Mouse (Mus musculus) forebrain, embryonic 12.5 days (tissue): ENCODE measurements around the gene Dgkg. TPM values are rescaled to one million over a fixed set of nuclear protein-coding genes. Genes with fewer than 3 reads are reported as not detected.

Experiments used
- ATAC-seq: fragments of 200-750 bp; cut with Nextera tagmentation; 2 replicates; pipeline ENCODE4 v1.8.0; 2017; ENCODE audit warnings: moderate TSS enrichment; ENCODE audit not compliant: low FRiP score
- H3K27ac ChIP-seq: fragments of 300-500 bp; sonication (generic); 2 replicates; pipeline ENCODE4 v1.5.1; 2016; ENCODE audit warnings: mild to moderate bottlenecking
- H3K27me3 ChIP-seq: fragments of 300-500 bp; sonication (generic); 2 replicates; pipeline ENCODE4 v1.6.1; 2016; ENCODE audit warnings: mild to moderate bottlenecking
- H3K36me3 ChIP-seq: fragments of 300-500 bp; sonication (generic); replicated peaks from 2 replicates; pipeline ENCODE4 v1.6.1; 2016; ENCODE audit warnings: mild to moderate bottlenecking
- H3K4me1 ChIP-seq: fragments of 300-500 bp; sonication (generic); 2 replicates; pipeline ENCODE4 v1.6.1; 2016
- H3K4me2 ChIP-seq: fragments of 300-500 bp; sonication (generic); 2 replicates; pipeline ENCODE4 v1.6.1; 2016; ENCODE audit warnings: mild to moderate bottlenecking, moderate library complexity
- H3K4me3 ChIP-seq: fragments of 300-500 bp; sonication (generic); replicated peaks from 2 replicates; pipeline ENCODE4 v1.5.1; 2016; ENCODE audit warnings: mild to moderate bottlenecking
- H3K9ac ChIP-seq: fragments of 300-500 bp; sonication (generic); 2 replicates; pipeline ENCODE4 v1.6.1; 2016; ENCODE audit warnings: mild to moderate bottlenecking
- H3K9me3 ChIP-seq: fragments of 300-500 bp; sonication (generic); 2 replicates; pipeline ENCODE4 v1.6.1; 2016
- WGBS: fragments of 180-500 bp; shearing (Covaris S2); methylation state at CpG from one replicate; pipeline ENCODE4 v1.1.7; 2016; 5-methylcytosine and 5-hydroxymethylcytosine counted together
- polyA plus RNA-seq: library from polyadenylated mRNA; unstranded; fragments of >200 nt; fragmentation: Nextera tagmentation; extraction: Ambion mirVana; gene quantifications from 2 replicates; pipeline ENCODE4 v1.2.1, GENCODE M21; 2016

Gene Dgkg
- polyA plus RNA-seq, 1 experiment from 2014 or later, result 0.17 TPM

DNA sequence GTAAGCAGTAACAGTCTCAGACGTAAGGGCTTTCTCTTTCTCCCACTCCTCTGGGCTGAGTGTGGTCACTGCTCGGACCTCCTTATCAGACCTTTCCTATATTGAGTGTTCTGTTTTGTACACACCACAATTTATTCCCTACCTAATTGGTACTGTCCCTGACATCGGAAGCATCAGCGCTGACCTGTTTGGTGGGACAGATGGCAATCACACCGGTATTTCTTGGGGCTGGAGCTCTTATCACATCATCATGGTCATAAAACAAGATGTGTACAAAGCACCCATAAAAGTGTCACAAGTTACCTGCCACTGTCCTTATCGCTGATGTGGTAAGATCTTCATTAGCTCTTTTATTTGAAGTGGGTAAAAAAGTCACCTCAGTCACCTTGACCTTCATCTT, 155.2 kb downstream of the Dgkg start:
- no peak overlapping the region for H3K27ac ChIP-seq
- no peaks in the 10 kb centered on the region for H3K4me1 ChIP-seq
- H3K9me3 ChIP-seq, result no peaks in the 10 kb centered on the region
- no peaks in the 10 kb centered on the region for H3K27me3 ChIP-seq
- H3K4me2 ChIP-seq, result no peak overlapping the region
- no peak overlapping the region for H3K4me3 ChIP-seq
- WGBS, result 96% methylated on average over 6 of the region's 6 CpGs
- no peak for ATAC-seq
- H3K9ac ChIP-seq, result no peak overlapping the region
- H3K36me3 ChIP-seq, result no peaks in the 10 kb centered on the region

DNA sequence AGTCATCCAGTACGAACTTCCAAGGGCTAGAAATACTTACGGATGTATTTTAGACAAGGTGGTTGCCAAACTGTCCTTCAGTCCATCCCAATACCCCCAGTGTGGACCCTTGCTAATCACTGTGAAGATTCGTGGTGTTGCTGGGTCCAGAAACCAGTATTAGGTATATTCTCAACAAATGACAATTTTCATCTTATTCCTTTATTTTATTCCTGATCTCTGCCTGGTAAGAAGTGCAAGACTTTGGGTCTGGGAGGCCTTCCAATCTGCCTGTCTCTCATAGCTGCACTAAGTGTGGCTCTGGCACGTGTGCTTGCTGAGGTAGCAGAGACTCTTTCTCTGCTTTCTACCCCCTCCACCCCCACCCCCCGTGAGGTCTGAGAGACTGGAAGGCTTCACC, 156.5 kb downstream of the Dgkg start:
- no peaks in the 10 kb centered on the region for H3K4me1 ChIP-seq
- no peak overlapping the region for H3K4me3 ChIP-seq
- H3K4me2 ChIP-seq, result no peak overlapping the region
- H3K27ac ChIP-seq, result no peak overlapping the region
- H3K9me3 ChIP-seq, result no peaks in the 10 kb centered on the region
- ATAC-seq, result no peak
- WGBS, result 76% methylated on average over 5 of the region's 5 CpGs
- H3K27me3 ChIP-seq, result no peaks in the 10 kb centered on the region
- H3K36me3 ChIP-seq, result no peaks in the 10 kb centered on the region
- H3K9ac ChIP-seq, result no peak overlapping the region

- 88% methylated on average over 5 of the region's 5 CpGs for WGBS
- no peaks in the 10 kb centered on the region for H3K9me3 ChIP-seq
- no peaks in the 10 kb centered on the region for H3K27me3 ChIP-seq
- no peak overlapping the region for H3K27ac ChIP-seq
- no peak overlapping the region for H3K4me2 ChIP-seq
- H3K4me1 ChIP-seq, result no peaks in the 10 kb centered on the region
- no peak overlapping the region for H3K4me3 ChIP-seq
- H3K36me3 ChIP-seq, result no peaks in the 10 kb centered on the region
- no peak for ATAC-seq
- no peak overlapping the region for H3K9ac ChIP-seq
These were observed 157.1 kb downstream of the Dgkg start for GRCm38 (mm10) chr16:22499951-22500350.

GRCm38 (mm10) chr16:22499447-22499846, 157.6 kb downstream of the Dgkg start:
- no peak for ATAC-seq
- Histone ChIP-seq H3K4me3 (no peak overlapping the region), H3K9me3 (no peaks in the 10 kb centered on the region), H3K4me2 (no peak overlapping the region), H3K27me3 (no peaks in the 10 kb centered on the region), H3K36me3 (no peaks in the 10 kb centered on the region), H3K9ac (no peak overlapping the region), H3K27ac (no peak overlapping the region), H3K4me1 (no peaks in the 10 kb centered on the region)
- 88% methylated on average over 3 of the region's 3 CpGs for WGBS

DNA sequence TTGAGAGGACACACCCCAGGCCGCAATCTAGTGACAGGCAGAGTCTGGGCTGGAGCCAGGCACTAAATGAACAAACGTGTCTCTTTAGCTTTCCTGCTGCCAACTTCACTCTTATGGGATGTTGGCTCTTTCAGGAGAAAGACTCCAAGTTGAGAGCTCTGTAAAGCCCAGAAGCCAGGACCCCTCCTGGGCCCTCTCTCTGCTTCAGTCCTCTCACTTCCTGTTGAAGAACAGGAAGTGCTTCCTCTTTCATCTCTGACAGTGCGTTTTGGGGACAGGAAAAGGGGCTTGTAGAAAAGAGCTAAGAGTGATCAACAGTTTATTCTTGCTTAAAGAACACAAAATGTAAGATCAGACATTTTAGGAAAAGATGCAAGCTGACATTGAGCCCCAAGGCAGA, 159.0 kb downstream of the Dgkg start:
- H3K9ac ChIP-seq, result no peak overlapping the region
- H3K4me1 ChIP-seq, result no peaks in the 10 kb centered on the region
- WGBS, result 77% methylated on average over 3 of the region's 3 CpGs
- H3K36me3 ChIP-seq, result no peaks in the 10 kb centered on the region
- no peaks in the 10 kb centered on the region for H3K27me3 ChIP-seq
- H3K4me2 ChIP-seq, result no peak overlapping the region
- H3K27ac ChIP-seq, result no peak overlapping the region
- no peaks in the 10 kb centered on the region for H3K9me3 ChIP-seq
- no peak for ATAC-seq
- H3K4me3 ChIP-seq, result no peak overlapping the region

DNA sequence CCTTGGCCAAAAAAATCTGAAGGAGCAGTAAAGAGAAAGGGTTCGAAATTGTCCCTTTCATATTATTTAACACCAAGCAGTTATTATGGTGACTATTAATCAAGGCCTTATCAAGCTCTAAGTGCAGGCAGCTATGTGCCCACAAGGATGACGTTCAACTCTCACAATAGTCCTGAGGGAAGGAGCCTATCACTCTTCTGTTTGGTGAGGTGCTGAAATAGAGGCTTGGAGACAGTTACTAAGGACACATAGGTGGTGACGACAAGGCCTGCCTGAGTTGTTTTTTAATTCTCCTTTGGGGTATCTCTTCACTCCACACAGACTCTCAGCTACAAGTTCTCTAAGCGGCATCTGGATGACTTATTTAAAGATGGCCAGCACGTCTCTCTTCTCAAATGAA, 161.8 kb downstream of the Dgkg start:
- WGBS, result 88% methylated on average over 5 of the region's 5 CpGs
- H3K36me3 ChIP-seq, result no peaks in the 10 kb centered on the region

DNA sequence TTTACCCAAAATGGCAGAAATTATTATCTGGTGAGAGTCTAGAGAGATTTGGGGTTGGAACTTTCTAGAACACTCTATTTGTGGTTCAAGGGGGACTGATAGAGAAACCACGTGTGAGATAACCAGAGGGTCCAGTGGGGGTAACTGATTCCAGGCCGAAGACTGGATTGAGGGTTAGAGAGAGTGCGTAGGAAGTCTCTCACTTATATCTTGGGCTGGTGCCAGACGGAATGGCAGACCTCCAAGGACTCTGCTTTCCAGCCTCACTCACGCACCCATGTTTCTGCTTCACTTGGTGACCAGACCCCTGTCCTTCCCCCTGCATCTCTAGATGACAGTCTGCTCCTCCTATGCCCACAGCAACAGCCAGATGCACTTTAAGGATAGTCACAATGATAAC, 162.2 kb downstream of the Dgkg start:
- Histone ChIP-seq H3K9ac (no peak overlapping the region), H3K36me3 (no peaks in the 10 kb centered on the region), H3K4me1 (no peaks in the 10 kb centered on the region), H3K9me3 (no peaks in the 10 kb centered on the region), H3K27me3 (no peaks in the 10 kb centered on the region), H3K4me3 (no peak overlapping the region), H3K27ac (no peak overlapping the region), H3K4me2 (no peak overlapping the region)
- 87% methylated on average over 5 of the region's 5 CpGs for WGBS
- no peak for ATAC-seq

More for the DNA sequence above, 161.8 kb downstream of the Dgkg start:
- Histone ChIP-seq H3K27ac (no peak overlapping the region), H3K4me2 (no peak overlapping the region), H3K9ac (no peak overlapping the region), H3K27me3 (no peaks in the 10 kb centered on the region), H3K4me3 (no peak overlapping the region), H3K9me3 (no peaks in the 10 kb centered on the region), H3K4me1 (no peaks in the 10 kb centered on the region)
- ATAC-seq, result no peak

DNA sequence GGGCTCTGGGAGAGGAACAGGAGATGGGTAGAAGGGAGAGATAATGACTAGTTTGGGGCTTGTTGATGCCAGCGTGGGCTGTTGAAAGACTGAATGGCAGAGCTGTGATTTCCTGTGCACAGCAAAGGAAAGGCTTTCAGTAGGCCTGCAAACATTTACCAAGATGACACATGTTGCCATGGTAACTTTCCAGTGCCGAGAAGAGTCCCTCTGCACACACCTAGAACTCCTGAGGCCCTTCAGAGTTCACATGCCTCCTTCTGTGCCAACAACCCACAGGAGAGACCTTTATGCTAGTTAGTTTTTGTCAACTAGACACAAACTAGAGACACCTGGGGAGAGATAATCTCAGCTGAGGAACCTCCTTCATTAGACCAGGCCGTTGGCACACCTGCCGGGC, 163.6 kb downstream of the Dgkg start:
- 75% methylated on average over 4 of the region's 4 CpGs for WGBS
- no peak overlapping the region for H3K4me3 ChIP-seq
- no peak overlapping the region for H3K9ac ChIP-seq
- no peak overlapping the region for H3K27ac ChIP-seq
- H3K27me3 ChIP-seq, result no peaks in the 10 kb centered on the region
- H3K4me1 ChIP-seq, result no peaks in the 10 kb centered on the region
- H3K36me3 ChIP-seq, result no peaks in the 10 kb centered on the region
- H3K4me2 ChIP-seq, result no peak overlapping the region
- no peak for ATAC-seq
- no peaks in the 10 kb centered on the region for H3K9me3 ChIP-seq

- H3K36me3 ChIP-seq, result no peaks in the 10 kb centered on the region
- no peaks in the 10 kb centered on the region for H3K9me3 ChIP-seq
- no peak for ATAC-seq
- H3K27ac ChIP-seq, result no peak overlapping the region
- H3K27me3 ChIP-seq, result no peaks in the 10 kb centered on the region
- no peak overlapping the region for H3K4me2 ChIP-seq
- H3K4me3 ChIP-seq, result no peak overlapping the region
- no peak overlapping the region for H3K9ac ChIP-seq
- H3K4me1 ChIP-seq, result no peaks in the 10 kb centered on the region
- 84% methylated on average over 9 of the region's 9 CpGs for WGBS
These were observed 165.4 kb downstream of the Dgkg start for GRCm38 (mm10) chr16:22491446-22492166.

DNA sequence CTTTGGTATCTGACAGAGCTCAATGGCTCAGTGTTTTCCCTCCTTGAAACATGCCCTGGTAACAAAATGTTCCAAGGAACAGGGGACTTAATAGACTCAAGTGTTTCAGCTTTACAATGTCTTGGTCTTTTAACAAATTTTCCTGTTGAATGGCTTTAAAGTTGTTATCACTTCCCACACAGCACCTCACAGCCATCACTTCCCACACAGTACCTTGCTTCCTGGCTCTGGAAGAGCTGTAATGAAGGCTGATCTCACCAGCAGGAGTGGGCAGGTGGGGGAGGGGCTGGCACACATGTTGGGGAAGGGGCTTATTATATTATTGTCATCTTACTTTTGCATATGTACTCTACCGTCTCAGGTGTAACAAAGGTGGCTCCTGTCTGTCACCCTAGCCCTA, 173.1 kb downstream of the Dgkg start:
- no peaks in the 10 kb centered on the region for H3K36me3 ChIP-seq
- no peaks in the 10 kb centered on the region for H3K27me3 ChIP-seq
- H3K4me3 ChIP-seq, result no peak overlapping the region
- no peak overlapping the region for H3K4me2 ChIP-seq
- H3K9ac ChIP-seq, result no peak overlapping the region
- ATAC-seq, result no peak
- H3K9me3 ChIP-seq, result no peaks in the 10 kb centered on the region
- no peak overlapping the region for H3K27ac ChIP-seq
- 87% methylated on average over 1 of the region's 1 CpGs for WGBS
- H3K4me1 ChIP-seq, result 0 out of 2 replicates have a peak, but pooled peaks cover 3% of the 10 kb centered on the region

DNA sequence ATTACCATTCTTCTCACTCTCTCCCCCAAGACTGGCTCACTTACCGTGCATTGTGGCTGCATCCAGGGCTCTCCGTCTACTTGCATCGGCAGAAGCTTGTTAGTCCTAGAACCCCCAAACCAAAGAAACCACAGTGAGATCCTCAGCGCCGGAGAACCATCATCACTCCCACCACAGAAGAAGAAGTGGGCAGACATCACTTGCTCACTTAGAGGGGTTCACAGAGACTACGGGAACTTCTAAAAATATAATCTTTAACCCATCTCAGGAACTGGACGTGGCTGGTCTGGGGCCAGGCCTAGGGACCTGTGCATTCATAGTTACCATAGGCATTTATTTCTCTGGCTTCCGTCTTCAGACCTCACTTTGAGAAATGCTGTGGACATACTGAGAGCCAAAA, 177.7 kb downstream of the Dgkg start:
- no peaks in the 10 kb centered on the region for H3K9me3 ChIP-seq
- H3K27me3 ChIP-seq, result no peaks in the 10 kb centered on the region
- H3K4me2 ChIP-seq, result no peak overlapping the region
- no peak overlapping the region for H3K9ac ChIP-seq
- H3K4me3 ChIP-seq, result no peak overlapping the region
- ATAC-seq, result no peak
- 94% methylated on average over 8 of the region's 8 CpGs for WGBS
- no peaks in the 10 kb centered on the region for H3K36me3 ChIP-seq
- 0 out of 2 replicates have a peak, but pooled peaks cover 3% of the 10 kb centered on the region for H3K4me1 ChIP-seq
- no peak overlapping the region for H3K27ac ChIP-seq

DNA sequence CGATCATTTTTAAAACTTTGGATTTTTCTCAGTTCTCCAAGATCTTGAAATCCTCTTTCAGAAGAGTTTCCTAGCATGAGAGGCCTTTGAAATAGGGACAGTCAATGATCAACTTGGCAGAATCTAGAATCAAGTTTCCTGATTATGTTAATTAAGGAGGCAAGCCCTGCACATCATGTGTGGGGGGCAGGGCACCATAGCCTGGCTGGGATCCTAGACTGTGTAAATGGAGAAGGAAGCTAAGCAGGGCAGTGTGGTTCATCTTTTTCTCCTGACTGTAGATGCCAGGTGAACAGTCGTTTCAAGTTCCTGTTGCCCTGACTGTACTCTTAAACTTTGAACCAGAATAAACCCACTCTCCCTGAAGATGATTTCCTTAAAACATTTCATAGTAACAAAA, 185.3 kb downstream of the Dgkg start:
- H3K27me3 ChIP-seq, result no peaks in the 10 kb centered on the region

GRCm38 (mm10) chr16:22469385-22469784, 187.6 kb downstream of the Dgkg start:
- Histone ChIP-seq H3K9ac (no peak overlapping the region), H3K4me2 (no peak overlapping the region), H3K27me3 (no peaks in the 10 kb centered on the region), H3K4me3 (no peak overlapping the region), H3K4me1 (no peaks in the 10 kb centered on the region), H3K36me3 (no peaks in the 10 kb centered on the region), H3K27ac (no peak overlapping the region), H3K9me3 (no peaks in the 10 kb centered on the region)
- ATAC-seq, result no peak
- whole genome bisulfite sequencing, result 88% methylated on average over 11 of the region's 11 CpGs

More for the DNA sequence above, 185.3 kb downstream of the Dgkg start:
- no peaks in the 10 kb centered on the region for H3K36me3 ChIP-seq
- no peaks in the 10 kb centered on the region for H3K4me1 ChIP-seq
- 90% methylated on average over 2 of the region's 2 CpGs for WGBS
- no peak overlapping the region for H3K27ac ChIP-seq
- no peaks in the 10 kb centered on the region for H3K9me3 ChIP-seq
- H3K4me2 ChIP-seq, result no peak overlapping the region
- no peak overlapping the region for H3K9ac ChIP-seq
- no peak overlapping the region for H3K4me3 ChIP-seq
- ATAC-seq, result no peak
